Comparison of ENCODE assay signal across 10 mouse cellular contexts in genomic region chr6:112494620-112495081, GRCm38 (mm10). TPM values are rescaled to one million over a fixed set of nuclear protein-coding genes. Genes with fewer than 3 reads are reported as not detected.
DNase-seq lines count a peak whose midpoint lies in the region; ATAC-seq and TF ChIP-seq lines count a peak whose summit lies in the region.
"Had no signal": no experiment of that assay in that cellular context is flagged by ENCODE, and none has a peak within 500 bp of the region (broad histone marks: within the 10 kb centered on the region; RNA-seq: fewer than 3 reads in every experiment).

No protein-coding gene starts in this region.

- no peak overlapping the region for H3K9ac ChIP-seq in midbrain, embryonic 16.5 days (ENCODE audit: low read depth, low read length)

- intact Hi-C loops in left cerebral cortex, adult 2 months (cut with DNase I), result loop anchor here (5.0 kb wide), 2 partner anchors 193 to 508 kb away; no protein-coding TSS in a partner anchor
- intact Hi-C loops in left cerebral cortex, postnatal 25 days (cut with DNase I), result loop anchor here (5.0 to 10.0 kb wide), 3 partner anchors 150 to 510 kb away; no protein-coding TSS in a partner anchor

- H3K36me3 ChIP-seq in midbrain, embryonic 16.5 days (ENCODE audit: control insufficient read depth, insufficient read depth, low read length), result no peaks in the 10 kb centered on the region

- 45% methylated on average over 10 of the region's 10 CpGs for WGBS in midbrain, embryonic 16.5 days

- no peak for DNase-seq in left cerebral cortex, adult 2 months (ENCODE audit: extremely low spot score in 1 of 2, low spot score in 2 of 2)
- no peak for DNase-seq in left cerebral cortex, postnatal 25 days (ENCODE audit: low spot score in 2 of 2)
- peak; percentile 63 for DNase-seq in adrenal gland, postnatal 10 days
- peak; percentile 46 for DNase-seq in embryo, embryonic 9.5 days (ENCODE audit: extremely low spot score)
- peak; percentile 46 for DNase-seq in kidney, postnatal 36 days
- DNase-seq in c-Kit-positive CD71-positive TER-119-positive erythroid progenitor cells, embryonic 14.5 days (ENCODE audit: low spot score), result no peak
- DNase-seq in MN1 (ENCODE audit: low spot score), result no peak

- no peaks in the 10 kb centered on the region for H3K9me3 ChIP-seq in midbrain, embryonic 16.5 days (replicated peaks; ENCODE audit: control insufficient read depth, low read length, poor library complexity, severe bottlenecking)

- no peak overlapping the region for H3K4me2 ChIP-seq in midbrain, embryonic 16.5 days (ENCODE audit: low read length)

- no peak overlapping the region for H3K27ac ChIP-seq in left cerebral cortex, adult 2 months
- H3K27ac ChIP-seq in midbrain, embryonic 16.5 days (ENCODE audit: low read length), result no peak overlapping the region

- no peak overlapping the region for H3K4me3 ChIP-seq in left cerebral cortex, adult 2 months
- H3K4me3 ChIP-seq in midbrain, embryonic 16.5 days (ENCODE audit: low read depth, low read length), result no peak overlapping the region
- H3K4me3 ChIP-seq: erythroblast, embryonic 14.5 days had no signal

- H3K4me1 ChIP-seq in midbrain, embryonic 16.5 days (ENCODE audit: control insufficient read depth, insufficient read depth, low read length), result peaks cover 9% of the 10 kb centered on the region

- TF ChIP-seq CTCF in left cerebral cortex, adult 2 months (IDR thresholded peaks at IDR 0.05), result peak; percentile 8

- H3K27me3 ChIP-seq in midbrain, embryonic 16.5 days (ENCODE audit: control insufficient read depth, insufficient read depth, low read depth, low read length), result peaks cover 10% of the 10 kb centered on the region

- ATAC-seq in midbrain, embryonic 16.5 days, result no peak

RNA-seq across cellular contexts. Expression of gene Oxtr, which starts 4.9 kb away (rescaled TPM):
- 1 to 10 TPM; 6.5 to 6.9 TPM for total RNA-seq in left cerebral cortex, adult 2 months (2021)
- 1 to 10 TPM; 8.0 to 8.1 TPM for total RNA-seq in left cerebral cortex, postnatal 25 days (2021)
- 10 to 100 TPM; 38.6 to 39.8 TPM for total RNA-seq in adrenal gland, postnatal 10 days (2021)
- 1.6 and 2.3 TPM in 2 replicates for polyA plus RNA-seq in midbrain, embryonic 16.5 days (2015; fragmentation: Nextera tagmentation; extraction: Ambion mirVana)
- polyA plus RNA-seq: erythroblast, embryonic 14.5 days had no signal

RNA-seq across cellular contexts. Expression of gene Cav3, which starts 35.3 kb away (rescaled TPM):
- total RNA-seq in left cerebral cortex, adult 2 months (2021), result under 1 TPM in 1 of 2 experiments, not detected in 1; 0.30 TPM
- under 1 TPM; 0.39 to 0.53 TPM for total RNA-seq in left cerebral cortex, postnatal 25 days (2021)
- 10 to 100 TPM in 1 of 2 experiments, 1 to 10 TPM in 1; 4.2 to 11.3 TPM for total RNA-seq in adrenal gland, postnatal 10 days (2021)
- 0.16 TPM in 1 of 2 replicates, not detected in the other for polyA plus RNA-seq in midbrain, embryonic 16.5 days (2015; fragmentation: Nextera tagmentation; extraction: Ambion mirVana)
- total RNA-seq: megakaryocyte progenitor cell, adult 5-6 weeks had no signal
- polyA plus RNA-seq: erythroblast, embryonic 14.5 days had no signal

Comparison
In these comparisons a context has a peak if more than half of its experiments do, and no peak if none do; other contexts are left out.
1. DNase-seq: peak in adrenal gland, postnatal 10 days (single experiment), embryo, embryonic 9.5 days (single experiment) and kidney, postnatal 36 days (2 of 2); none in left cerebral cortex, adult 2 months (0 of 2), left cerebral cortex, postnatal 25 days (0 of 2), c-Kit-positive CD71-positive TER-119-positive erythroid progenitor cells, embryonic 14.5 days (single experiment) and MN1 (single experiment).
2. RNA of gene Oxtr, which starts 4.9 kb away (total RNA-seq): 38.6 to 39.8 TPM in adrenal gland, postnatal 10 days; 8.0 to 8.1 TPM in left cerebral cortex, postnatal 25 days and 6.5 to 6.9 TPM in left cerebral cortex, adult 2 months; every median in the first group is over 4 times any median in the second.